Mouse (Mus musculus): ENCODE measurements around the gene Mef2b. TPM values are rescaled to one million over a fixed set of nuclear protein-coding genes. Genes with fewer than 3 reads are reported as not detected.
A peak's percentile ranks its signal among the peaks of the same experiment; 100 is the strongest.
"Not testable (repeated sequence)": the region's sequence is repeated elsewhere in the genome, so short reads cannot be mapped to it uniquely, and the experiment has no call there.

The Mef2b gene
- total RNA-seq, 2 experiments from 2014 or later = 0.31 TPM; not detected in 1

DNA sequence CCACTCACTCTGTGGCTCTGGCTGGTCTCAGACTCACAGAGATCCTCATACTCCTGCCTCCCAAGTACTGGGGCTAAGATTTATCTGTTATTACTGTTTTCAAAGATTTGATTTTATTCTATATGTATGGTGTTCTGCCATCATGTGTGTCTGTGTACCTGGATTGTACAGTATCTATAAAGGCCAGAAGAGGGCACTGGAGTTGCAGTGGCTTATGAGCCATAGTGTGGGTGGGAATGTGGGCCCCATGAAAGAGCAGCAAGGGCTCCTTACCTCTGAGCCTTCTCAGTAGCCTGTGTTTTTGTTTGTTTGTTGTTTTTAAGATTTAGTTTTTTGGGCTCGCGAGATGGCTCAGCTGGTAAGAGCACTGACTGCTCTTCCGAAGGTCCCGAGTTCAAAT is 39.6 kb downstream of the Mef2b start:
- DNase-seq = no peak

DNA sequence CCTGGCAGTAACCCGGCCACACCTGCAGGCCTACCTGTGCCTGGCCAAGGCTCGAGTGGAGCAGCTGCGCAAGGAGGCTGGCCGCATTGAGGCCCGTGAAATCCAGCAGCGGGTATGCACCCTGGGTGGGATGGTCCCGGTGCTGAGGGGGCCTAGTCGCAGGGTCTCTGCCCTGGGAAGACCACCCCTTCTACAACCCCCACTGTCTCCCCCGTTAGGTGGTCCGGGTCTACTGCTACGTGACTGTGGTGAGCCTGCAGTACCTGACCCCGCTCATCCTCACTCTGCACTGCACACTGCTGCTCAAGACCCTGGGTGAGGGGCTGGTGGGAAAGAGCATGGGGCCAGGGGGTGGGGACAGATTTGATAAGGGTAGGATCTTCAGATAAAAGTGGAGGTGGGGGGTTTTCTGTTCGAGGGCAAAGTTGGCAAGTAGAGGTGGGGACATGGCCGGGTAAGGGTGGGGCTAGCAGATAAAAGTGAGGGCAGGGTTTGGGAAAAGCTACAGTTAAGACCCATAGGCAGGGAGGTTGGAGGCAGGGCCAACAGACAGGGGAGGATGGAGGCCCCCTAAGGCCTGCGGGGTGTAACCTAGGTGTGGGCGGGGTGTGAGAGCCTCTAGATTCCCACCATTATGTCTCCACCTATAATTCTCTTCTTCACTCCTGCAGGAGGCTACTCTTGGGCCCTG is 41.8 kb downstream of the Mef2b start:
- no peak for DNase-seq

DNA sequence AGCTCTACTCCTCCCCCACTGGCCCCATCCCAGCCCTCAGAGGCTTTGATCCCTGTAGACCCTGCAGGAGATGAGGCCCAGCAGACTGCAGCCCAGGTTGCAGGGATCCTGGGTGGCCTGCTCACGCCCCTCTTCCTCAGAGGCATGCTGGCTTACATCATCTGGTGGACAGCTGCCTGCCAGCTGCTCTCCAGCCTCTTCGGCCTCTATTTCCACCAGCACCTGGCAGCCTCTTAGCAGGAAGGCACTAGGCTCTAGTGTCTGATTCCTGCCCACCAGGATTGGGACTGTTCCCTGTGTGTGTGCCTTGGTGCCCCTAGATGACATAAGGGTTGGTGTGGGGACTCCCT is 42.4 kb downstream of the Mef2b start:
- no peak for DNase-seq

DNA sequence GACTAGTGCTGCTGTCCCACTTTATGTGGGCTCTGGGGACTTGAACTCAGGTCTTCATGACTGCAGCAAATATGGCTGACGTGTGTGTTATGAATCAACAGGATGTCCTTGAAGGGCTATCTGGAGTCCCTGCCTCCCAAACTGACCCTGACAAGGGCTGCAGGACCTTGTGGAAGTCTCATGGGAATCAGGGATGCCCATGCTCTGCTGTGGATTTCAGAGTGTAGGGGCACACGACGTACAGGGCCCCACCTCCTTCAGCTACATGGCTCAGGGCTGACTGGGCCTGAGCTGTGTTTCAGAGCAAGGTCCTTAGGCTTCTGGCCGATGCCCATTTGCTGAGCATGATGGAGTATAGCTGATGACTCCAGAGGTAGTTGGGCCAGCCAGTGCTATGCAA is 43.7 kb downstream of the Mef2b start:
- no peak for DNase-seq

DNA sequence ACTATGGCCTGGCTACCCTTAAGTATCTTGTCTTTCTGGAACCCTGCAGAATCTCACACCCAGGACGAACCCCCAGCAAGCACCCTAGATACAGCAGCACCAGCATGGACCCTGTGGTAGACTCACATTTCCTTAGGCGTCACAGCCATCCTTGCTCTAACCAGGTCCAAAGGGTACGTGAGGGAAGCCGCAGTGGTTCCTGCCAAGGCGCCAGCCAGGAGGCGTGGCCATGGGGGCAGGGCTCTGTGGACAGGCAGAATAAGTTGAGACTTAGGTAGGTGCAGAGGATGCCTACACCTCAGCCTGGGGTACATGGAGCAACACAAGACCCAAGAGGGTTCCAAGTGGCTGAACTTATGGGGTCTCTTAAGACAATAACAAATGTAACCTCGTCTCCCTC is 49.2 kb downstream of the Mef2b start:
- DNase-seq = peak; percentile 44 to 60

DNA sequence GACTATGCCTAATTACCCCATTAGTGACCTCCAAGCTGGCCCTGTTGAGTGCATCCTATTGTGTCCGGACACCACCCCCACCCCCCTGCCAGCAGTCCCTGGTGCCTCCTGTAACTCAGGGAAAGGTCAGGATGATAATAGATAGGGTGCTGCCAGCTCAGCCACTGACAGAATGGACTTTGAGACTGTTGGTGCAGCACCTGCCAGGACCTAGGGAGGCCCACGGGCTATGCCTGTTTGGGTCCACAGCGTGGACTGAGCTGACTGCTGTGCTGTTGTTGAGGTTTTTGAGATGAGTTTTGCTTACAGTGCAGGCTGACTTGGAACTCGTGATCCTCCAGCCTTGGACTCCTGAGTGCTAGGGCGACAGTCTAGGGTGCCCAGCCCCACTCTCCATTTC is 53.7 kb downstream of the Mef2b start:
- DNase-seq = peak in 1 of 2 experiments; percentile 42

DNA sequence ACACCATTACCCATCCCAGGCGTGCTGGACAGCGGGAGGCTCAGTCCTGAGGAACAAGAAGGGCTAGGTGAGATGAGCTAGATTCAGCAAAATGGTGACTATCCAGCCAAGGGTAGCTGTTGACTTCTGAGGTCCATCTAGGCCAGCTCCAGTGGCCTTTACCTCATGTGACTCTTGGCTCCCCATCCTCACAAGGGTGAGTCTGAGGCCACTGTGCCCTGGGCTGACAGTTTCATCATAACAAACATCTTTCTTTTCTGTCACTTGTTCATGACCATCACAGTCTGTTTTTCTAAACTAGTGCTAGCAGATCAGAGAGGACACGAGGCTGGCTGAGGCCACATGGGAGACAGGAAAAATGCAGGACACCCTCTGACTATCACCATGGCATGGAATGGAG is 54.7 kb downstream of the Mef2b start:
- DNase-seq = no peak

DNA sequence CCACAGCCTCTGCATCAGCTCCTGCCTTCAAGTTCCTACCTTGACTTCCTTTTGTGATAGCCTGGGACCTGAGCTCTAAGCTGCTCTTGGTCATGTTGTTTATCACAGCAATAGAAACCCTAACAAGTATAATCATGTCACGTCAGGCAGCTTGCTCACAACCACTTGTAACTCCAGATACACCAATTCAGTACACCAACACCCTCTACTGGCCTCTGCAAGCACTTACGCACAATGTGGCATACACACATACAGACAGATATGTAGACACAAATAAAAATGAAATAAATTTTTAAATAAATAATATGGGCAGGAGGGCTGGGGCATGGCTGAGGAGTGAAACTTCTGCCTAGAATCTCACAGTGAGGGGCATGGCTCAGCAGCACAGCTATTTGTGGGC is 56.3 kb downstream of the Mef2b start:
- DNase-seq = no peak

DNA sequence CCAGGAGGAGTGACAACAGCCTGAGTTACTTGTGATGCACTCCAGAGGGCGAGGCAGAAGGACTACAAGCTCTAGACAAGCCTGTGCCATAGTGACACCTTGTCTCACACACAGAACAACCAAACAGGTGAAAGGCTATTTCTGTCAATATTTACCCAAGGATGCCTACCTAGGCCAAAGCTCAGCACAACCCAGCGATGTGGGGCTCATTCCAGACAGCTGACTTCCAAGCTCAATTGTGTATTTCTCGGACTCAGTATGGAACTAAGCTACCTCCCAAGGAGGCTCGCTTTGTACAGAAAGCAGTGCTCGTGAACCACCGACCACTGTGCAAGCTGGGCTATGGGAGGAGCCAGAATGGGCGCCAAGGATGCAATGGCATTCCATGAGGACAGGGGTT is 58.1 kb downstream of the Mef2b start:
- DNase-seq = no peak

DNA sequence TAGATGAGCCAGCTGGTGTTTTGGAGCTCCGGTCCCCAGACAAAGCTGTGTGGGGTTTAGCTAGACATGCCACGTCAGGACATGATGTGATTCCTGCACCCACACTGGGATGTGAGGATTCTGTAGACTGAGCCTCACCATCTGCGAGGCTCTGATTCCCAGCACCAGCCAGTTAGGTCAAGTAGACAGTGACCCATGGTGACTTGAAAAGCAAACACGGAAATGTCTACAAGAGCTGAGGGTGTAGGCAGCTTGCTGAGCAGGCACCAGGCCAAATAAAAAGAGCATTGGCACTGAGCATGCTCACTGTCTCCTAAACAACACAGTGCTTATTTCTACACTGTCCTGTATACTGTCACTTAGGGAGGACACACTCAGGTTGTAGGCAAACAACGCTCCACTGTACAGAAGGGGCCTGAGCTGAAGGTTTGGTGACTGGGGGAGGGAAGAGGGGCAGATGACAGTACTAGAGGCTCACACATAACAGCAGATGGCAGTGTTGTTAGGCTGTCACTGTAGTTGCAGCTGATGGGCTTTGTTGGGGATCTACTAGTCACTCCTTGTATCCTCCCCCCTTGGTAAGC is 60.7 kb downstream of the Mef2b start:
- peak; percentile 46 to 57 for DNase-seq

DNA sequence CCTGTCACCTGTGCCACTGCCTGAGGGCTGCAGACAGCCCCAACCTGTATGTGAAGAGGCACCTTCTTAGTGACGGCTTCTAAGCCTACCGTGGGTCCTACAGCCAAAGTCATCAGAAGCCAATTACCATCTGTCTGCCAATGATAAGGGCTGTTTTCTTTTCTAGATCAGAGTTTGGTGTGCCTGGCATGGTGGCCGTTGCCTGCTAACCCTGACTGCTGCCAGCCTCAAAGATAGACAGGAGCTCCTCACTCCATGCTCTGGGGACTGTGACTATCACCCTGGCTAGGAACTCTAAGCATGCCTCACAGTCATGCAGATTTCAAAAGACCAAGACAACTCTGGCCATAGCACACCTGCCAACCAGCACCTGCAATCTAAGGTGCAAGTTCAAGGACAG is 61.9 kb downstream of the Mef2b start:
- no peak for DNase-seq

DNA sequence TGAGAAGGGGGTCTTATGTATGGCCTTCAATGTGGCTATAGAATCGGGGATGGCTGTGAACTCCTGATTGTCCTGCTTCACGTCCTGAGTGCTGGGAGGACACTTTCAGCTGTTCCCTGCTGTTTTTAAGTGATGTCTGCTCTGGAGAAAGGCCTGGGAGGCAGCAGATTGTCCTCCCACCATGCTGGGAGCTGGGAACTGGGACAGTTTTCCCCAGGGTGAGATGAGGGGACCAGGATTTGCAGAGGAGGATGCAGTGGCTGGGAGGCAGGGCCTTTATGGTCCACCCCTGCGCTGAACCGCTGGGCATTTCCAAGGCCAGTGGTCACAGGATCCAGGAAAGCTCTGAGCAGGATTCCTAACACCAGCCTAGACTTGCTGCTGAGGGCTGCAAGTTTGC is 63.6 kb downstream of the Mef2b start:
- DNase-seq = no peak

DNA sequence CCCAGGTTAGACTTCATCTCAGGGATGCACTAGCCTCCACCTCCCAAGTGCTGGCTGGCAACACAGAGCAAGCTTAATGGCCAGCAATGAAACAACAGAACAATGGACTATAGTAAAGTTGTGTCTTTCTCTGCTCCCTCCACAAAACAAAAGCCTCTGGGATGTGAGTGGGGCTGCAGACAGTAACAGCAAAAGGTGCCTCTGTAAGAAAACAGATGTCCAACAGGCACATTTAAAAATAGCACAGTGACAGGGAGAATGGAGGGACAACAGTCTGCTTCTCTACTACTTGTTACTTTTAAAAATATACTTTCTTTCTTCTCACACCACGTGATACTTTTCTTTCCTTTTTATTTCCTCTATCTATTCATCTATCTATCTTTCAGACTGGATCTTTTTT is 65.2 kb downstream of the Mef2b start:
- no peak for DNase-seq

DNA sequence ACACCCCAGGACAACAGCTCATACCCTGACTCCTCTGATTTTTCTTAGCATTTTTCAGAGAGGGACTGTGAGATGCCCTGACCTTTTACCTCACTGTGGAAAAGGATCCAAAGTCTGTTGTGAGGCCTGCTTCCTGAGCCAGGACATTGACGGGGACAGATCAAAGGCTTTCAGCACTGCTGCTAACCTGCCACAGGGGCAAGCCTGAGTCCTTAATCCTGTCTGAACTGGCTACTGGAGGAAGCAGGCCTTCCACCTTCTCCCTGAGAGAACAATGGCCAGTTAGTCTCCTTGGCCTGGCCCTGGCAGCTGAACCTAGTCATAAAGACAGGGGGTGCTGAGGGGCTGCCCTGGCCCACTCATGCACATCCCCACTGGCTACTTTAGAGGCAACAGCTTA is 68.6 kb downstream of the Mef2b start:
- no peak for DNase-seq

DNA sequence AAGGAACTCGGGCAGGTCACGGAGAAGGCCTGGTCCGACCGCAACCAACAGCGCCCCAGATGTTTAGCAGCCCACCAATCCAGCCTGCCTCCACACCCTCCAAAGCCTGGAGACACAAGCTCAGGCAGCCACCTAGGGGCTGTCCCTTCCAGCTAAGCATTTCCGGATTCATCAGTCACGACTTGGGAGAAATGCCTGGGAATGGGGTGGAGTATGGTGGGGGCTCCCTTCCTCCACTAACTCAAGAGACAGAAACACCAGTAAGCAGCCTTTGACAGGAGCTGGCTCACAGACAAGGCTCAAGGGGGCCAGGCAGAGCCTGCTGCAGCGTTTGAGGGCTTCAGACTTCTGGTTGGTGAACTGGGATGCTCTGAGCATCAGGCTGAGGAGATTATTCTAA is 71.0 kb downstream of the Mef2b start:
- no peak for DNase-seq

DNA sequence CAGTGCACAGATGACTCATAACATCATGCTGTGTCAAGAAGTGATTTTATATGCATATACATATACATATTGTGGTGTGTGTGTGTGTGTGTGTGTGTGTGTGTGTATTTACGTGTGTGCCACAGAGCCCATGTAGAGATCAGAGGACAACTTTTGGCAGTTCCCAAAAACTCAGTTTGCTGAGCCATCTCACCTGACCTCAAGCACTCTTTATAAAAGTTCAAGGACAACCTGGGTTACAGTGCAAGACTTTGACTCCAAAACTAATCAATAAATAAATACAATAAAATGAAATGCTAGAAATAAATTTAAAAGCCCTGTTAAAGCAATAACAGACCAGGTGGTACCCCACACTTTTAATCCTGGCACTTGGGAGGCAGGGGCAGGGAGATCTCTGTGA is 71.8 kb downstream of the Mef2b start:
- DNase-seq = no peak

DNA sequence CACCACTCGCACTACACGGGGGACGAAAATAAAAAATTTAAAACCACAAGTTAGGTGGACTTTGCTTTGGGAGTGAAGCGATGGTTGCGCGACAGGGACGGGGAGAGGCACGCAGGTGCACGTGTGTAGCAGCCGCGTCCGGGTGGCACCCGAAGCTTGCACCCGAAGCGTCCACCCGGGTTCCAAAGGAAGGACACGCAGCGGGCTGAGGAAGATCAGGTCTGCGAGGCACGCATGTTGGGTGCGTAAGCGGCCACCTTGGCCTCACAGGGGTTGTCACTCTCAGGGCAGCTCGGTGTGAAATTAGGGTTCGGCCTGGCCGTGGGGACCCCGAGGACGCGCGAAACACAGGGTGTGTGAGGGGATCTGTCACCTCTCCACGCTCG is 72.2 kb downstream of the Mef2b start:
- DNase-seq = no peak

DNA sequence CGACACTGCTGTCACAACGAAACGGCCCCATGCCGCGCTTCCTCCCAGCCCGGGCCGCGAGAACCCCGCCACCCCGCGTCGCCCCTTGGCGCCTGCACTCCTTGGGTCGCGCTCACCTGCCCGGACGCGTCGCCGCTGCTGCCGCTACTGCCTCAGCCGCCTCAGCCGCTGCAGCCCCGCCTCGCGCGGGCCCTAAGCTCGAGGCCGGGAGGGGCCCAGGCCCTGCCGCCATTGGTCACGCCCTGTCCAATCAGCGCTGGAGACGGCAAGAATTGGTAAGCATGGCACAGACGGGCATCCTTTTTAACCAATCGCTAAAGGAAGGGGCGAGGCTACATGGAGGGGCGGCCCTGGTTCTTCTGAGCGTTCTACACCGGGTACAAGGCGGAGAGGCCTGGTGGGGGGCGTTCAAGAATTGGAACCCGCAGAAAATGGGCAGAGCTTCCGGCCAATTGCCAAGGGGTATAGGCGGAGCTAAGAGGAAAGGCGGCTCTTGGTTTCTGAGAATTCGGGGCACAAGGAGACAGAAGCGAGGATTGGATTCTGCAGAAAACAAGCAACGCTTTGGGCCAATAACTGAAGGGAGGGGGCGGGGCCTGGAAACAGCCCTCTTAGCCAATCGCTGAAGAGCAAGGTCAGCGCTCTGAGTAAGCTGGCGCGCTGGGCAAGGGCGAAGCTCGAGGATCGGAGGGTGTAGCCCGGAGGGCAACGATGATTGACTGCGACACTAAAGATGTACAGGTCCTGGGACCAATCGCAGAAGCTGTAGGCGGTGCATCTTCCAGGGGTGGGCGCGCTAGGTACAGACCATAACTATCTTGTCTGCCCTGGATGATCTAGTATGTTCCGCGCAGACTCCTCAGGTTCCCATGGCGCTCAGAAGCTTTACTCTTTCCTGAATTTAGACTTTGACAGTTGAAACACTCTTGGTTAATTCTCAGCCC is 72.9 kb downstream of the Mef2b start, which contains the start of gene Slc25a42:
Gene Slc25a42, minus strand, starts transcription at position 194 of the 944 bp plus-strand sequence.
- DNase-seq = peak; percentile 98 to 99

DNA sequence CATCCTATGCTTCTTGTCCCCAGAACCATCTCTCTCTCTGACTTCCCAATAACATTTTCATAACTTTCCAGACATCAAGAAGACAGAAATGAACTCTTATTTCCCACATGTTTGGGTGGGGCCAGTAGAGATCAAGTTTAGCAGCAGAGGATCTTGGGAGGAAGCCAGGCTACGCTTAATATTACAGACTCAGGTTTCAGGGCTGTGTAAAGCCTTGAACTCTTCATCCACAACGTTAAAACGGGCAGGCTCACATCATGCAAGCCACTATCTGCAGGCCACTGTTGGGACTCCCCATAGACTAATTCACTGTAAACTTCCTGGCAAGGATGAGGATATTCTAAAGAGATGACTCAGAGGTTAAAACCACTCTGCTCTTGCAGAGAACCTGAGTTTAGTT is 74.9 kb downstream of the Mef2b start:
- no peak for DNase-seq

DNA sequence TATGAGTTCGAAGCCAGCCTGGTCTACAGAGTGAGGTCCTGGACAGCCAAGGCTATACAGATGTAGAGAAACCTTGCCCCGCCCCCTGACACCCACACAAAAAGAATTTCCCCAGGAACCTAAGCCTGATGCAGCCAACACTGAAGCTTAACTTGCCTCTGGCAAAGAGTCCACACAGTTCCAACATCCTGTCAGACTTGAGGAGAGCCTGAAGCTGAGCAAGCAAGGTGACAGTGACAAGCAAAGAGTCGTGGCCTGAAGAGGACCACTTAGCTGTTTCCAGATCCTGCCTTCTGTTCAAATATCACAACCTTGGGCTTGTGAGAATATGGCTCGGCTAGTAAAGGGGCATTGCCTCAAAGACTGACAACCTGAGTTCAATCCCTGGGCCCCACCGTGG is 75.6 kb downstream of the Mef2b start:
- DNase-seq = no peak

DNA sequence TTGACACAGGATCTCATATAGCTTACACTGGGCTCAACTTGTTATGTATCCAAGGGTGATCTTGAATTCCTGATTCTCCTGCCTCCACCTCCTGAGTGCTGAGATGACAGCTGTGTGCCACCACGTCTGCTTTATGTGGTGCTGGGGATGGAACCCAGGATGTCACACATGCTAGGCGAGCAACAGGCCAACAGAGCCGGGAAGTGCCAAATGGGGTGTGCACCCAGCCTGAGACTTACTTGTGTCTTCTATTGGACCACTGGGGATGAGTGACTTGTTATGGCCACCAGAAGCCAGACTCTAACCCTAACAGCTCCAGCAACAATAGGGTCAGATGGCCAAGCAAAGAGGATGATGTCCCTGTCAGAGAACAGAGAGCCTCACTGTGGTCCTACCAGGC is 76.7 kb downstream of the Mef2b start:
- not testable (repeated sequence) for DNase-seq

DNA sequence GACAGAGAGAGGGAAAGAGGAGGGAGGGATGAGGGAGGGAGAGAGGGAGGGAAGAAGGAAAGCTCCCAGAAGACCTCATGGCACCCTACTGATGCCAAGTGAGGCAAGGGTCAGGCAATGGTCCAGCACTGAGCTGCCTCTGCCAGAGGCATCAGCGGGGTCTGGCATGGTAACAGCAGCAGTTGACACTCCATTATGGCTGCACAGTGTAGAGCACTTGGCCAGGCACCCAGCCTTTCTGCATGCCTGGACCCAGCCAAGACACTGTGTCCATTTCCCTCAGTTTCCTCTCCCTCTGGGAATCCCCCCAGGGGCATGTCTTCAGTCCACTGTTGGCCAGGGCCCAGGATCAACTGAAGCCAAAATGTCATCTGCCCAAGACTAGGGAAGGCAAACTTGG is 77.1 kb downstream of the Mef2b start:
- DNase-seq = peak; percentile 85 to 90

Data from heart, adult 18-20 months (tissue).